Mouse (Mus musculus) C3H10T1/2 (cell line): ENCODE results near the gene 4931429L15Rik. TPM values are rescaled to one million over a fixed set of nuclear protein-coding genes. Genes with fewer than 3 reads are reported as not detected.

Experiments used
- polyA plus RNA-seq, 2 experiments: library from polyadenylated mRNA; unstranded; fragments of >200 nt; fragmentation: generic; extraction: Trizol; gene quantifications; one replicate each; pipeline ENCODE4 v1.2.1; 2012; ENCODE audit warnings: missing spikeins in 2 of 2

The 4931429L15Rik gene
- not detected for polyA plus RNA-seq

GRCm38 (mm10) chr9:46319886-46320285 is at the start of gene 4931429L15Rik:
TSS of gene 4931429L15Rik (minus strand) at chr9:46319986.

GRCm38 (mm10) chr9:46282631-46283436 is 37.0 kb downstream of the 4931429L15Rik start, which contains the start of gene Bud13:
TSS of gene Bud13 (plus strand) at chr9:46283008.

GRCm38 (mm10) chr9:46272677-46273454 is 46.9 kb downstream of the 4931429L15Rik start, which contains the start of gene Zpr1:
TSS of gene Zpr1 (plus strand) at chr9:46273064.

GRCm38 (mm10) chr9:46268343-46268873 is 51.4 kb downstream of the 4931429L15Rik start, which contains the start of gene Apoa5:
TSS of gene Apoa5 (plus strand) at chr9:46268633.

Other genes starting within 250 kb of the 4931429L15Rik start
- under 1 TPM; 0.07 to 0.09 TPM for gene Apoa1, start 91.4 kb downstream of the 4931429L15Rik start, polyA plus RNA-seq
- not detected for gene Apoc3, start 84.3 kb downstream of the 4931429L15Rik start, polyA plus RNA-seq
- not detected for gene Apoa4, start 79.3 kb downstream of the 4931429L15Rik start, polyA plus RNA-seq
- under 1 TPM in 1 of 2 experiments, not detected in 1; 0.02 TPM for gene Apoa5, start 51.4 kb downstream of the 4931429L15Rik start, polyA plus RNA-seq
- 10 to 100 TPM; 19.9 to 33.7 TPM for gene Zpr1, start 46.9 kb downstream of the 4931429L15Rik start, polyA plus RNA-seq
- 10 to 100 TPM; 11.4 to 11.9 TPM for gene Bud13, start 37.0 kb downstream of the 4931429L15Rik start, polyA plus RNA-seq